Mouse (Mus musculus) forebrain, postnatal 0 days (tissue): ENCODE results near the gene Eif4g3. TPM values are rescaled to one million over a fixed set of nuclear protein-coding genes. Genes with fewer than 3 reads are reported as not detected.
A peak's percentile ranks its signal among the peaks of the same experiment; 100 is the strongest.

Source experiments
- ATAC-seq: fragments of 200-750 bp; cut with Nextera tagmentation; 2 replicates; pipeline ENCODE4 v1.8.0; 2017; ENCODE audit warnings: mild to moderate bottlenecking, moderate library complexity
- DNase-seq: peaks from one replicate; pipeline ENCODE4 v3.0.0-alpha.2; 2015
- H3K27ac ChIP-seq: fragments of 300-500 bp; sonication (generic); 2 replicates; pipeline ENCODE4 v1.5.1; 2014; ENCODE audit warnings: low read depth, mild to moderate bottlenecking, antibody characterized with exemption, low read length, moderate library complexity, mixed read lengths
- H3K27me3 ChIP-seq: fragments of 300-500 bp; sonication (generic); 2 replicates; pipeline ENCODE4 v1.6.1; 2014; ENCODE audit warnings: mild to moderate bottlenecking, low read length, mixed read lengths; ENCODE audit not compliant: insufficient read depth
- H3K36me3 ChIP-seq: fragments of 300-500 bp; sonication (generic); 2 replicates; pipeline ENCODE4 v1.6.1; 2014; ENCODE audit warnings: mild to moderate bottlenecking, moderate library complexity; ENCODE audit not compliant: insufficient read depth
- H3K4me1 ChIP-seq: fragments of 300-500 bp; sonication (generic); 2 replicates; pipeline ENCODE4 v1.6.1; 2014; ENCODE audit warnings: antibody characterized with exemption; ENCODE audit not compliant: insufficient read depth
- H3K4me2 ChIP-seq: fragments of 300-500 bp; sonication (generic); 2 replicates; pipeline ENCODE4 v1.6.1; 2014; ENCODE audit warnings: low read depth, mild to moderate bottlenecking, moderate library complexity
- H3K4me3 ChIP-seq: fragments of 300-500 bp; sonication (generic); 2 replicates; pipeline ENCODE4 v1.5.1; 2014; ENCODE audit warnings: low read depth, low read length, mixed read lengths
- H3K9ac ChIP-seq: fragments of 300-500 bp; sonication (generic); 2 replicates; pipeline ENCODE4 v1.6.1; 2014; ENCODE audit warnings: mild to moderate bottlenecking
- H3K9me3 ChIP-seq: fragments of 300-500 bp; sonication (generic); 2 replicates; pipeline ENCODE4 v1.6.1; 2016; ENCODE audit warnings: low read length
- CTCF ChIP-seq: sonication (generic); IDR thresholded peaks from 2 replicates; pipeline ENCODE4 v1.5.1; 2016; ENCODE audit warnings: antibody characterized with exemption, control low read depth, low read depth
- WGBS: fragments of 180-500 bp; shearing (Covaris S2); extraction: QIAGEN DNeasy Blood & Tissue Kit; methylation state at CpG from one replicate; pipeline ENCODE4 v1.1.7; 2014; 5-methylcytosine and 5-hydroxymethylcytosine counted together
- polyA plus RNA-seq: library from polyadenylated mRNA; unstranded; fragments of >200 nt; fragmentation: Nextera tagmentation; extraction: Ambion mirVana; gene quantifications from 2 replicates; pipeline ENCODE4 v1.2.1, GENCODE M21; 2015
- total RNA-seq: library from RNA; depleted of rRNA; stranded (reverse); fragments of >200 nt; gene quantifications from 2 replicates; pipeline ENCODE4 v1.2.3, GENCODE M21; 2014

Eif4g3 gene
- total and polyA plus RNA-seq, 2 experiments from 2014 or later: 38.4 to 67.0 TPM

- H3K4me3 ChIP-seq: no peak overlapping the region
- no peaks in the 10 kb centered on the region for H3K4me1 ChIP-seq
- TF ChIP-seq CTCF: no peak
- ATAC-seq (no peak), DNase-seq (no peak)
- 83% methylated on average over 5 of the region's 5 CpGs for WGBS
- H3K9ac ChIP-seq: no peak overlapping the region
- peaks cover 23% of the 10 kb centered on the region for H3K36me3 ChIP-seq
- H3K27ac ChIP-seq: no peak overlapping the region
- no peak overlapping the region for H3K4me2 ChIP-seq
- H3K9me3 ChIP-seq: no peaks in the 10 kb centered on the region
- no peaks in the 10 kb centered on the region for H3K27me3 ChIP-seq
These were observed 119.0 kb downstream of the Eif4g3 start for GRCm38 (mm10) chr4:138111858-138112257.

GRCm38 (mm10) chr4:138119740-138120139 lies 126.9 kb downstream of the Eif4g3 start:
- peak; percentile 69 for ATAC-seq
- TF ChIP-seq CTCF: peak; percentile 71

GRCm38 (mm10) chr4:138124046-138124445 lies 131.2 kb downstream of the Eif4g3 start:
- Histone ChIP-seq H3K36me3 (peaks cover 30% of the 10 kb centered on the region), H3K9ac (no peak overlapping the region), H3K4me2 (no peak overlapping the region), H3K27me3 (no peaks in the 10 kb centered on the region), H3K4me3 (no peak overlapping the region), H3K9me3 (no peaks in the 10 kb centered on the region), H3K27ac (no peak overlapping the region), H3K4me1 (no peaks in the 10 kb centered on the region)
- no peak for TF ChIP-seq CTCF
- ATAC-seq (0 out of 2 replicates have a peak, but pooled peaks have one; percentile 16), DNase-seq (no peak)
- WGBS: 38% methylated on average over 7 of the region's 7 CpGs

More at GRCm38 (mm10) chr4:138119740-138120139, 126.9 kb downstream of the Eif4g3 start:
- WGBS: 52% methylated on average over 10 of the region's 10 CpGs
- Histone ChIP-seq H3K4me1 (no peaks in the 10 kb centered on the region), H3K9ac (no peak overlapping the region), H3K27ac (0 out of 2 replicates have a peak overlapping the region, but pooled peaks have one; percentile 21), H3K4me2 (no peak overlapping the region), H3K27me3 (no peaks in the 10 kb centered on the region), H3K9me3 (no peaks in the 10 kb centered on the region), H3K4me3 (no peak overlapping the region), H3K36me3 (peaks cover 18% of the 10 kb centered on the region)
- peak; percentile 63 for DNase-seq

GRCm38 (mm10) chr4:138127371-138127770 lies 134.5 kb downstream of the Eif4g3 start:
- ATAC-seq: no peak

GRCm38 (mm10) chr4:138127781-138128180 lies 135.0 kb downstream of the Eif4g3 start:
- TF ChIP-seq CTCF: no peak

More at GRCm38 (mm10) chr4:138127371-138127770, 134.5 kb downstream of the Eif4g3 start:
- H3K36me3 ChIP-seq: peaks cover 23% of the 10 kb centered on the region
- H3K4me3 ChIP-seq: no peak overlapping the region
- 95% methylated on average over 5 of the region's 5 CpGs for WGBS
- H3K27ac ChIP-seq: no peak overlapping the region
- H3K27me3 ChIP-seq: no peaks in the 10 kb centered on the region
- no peaks in the 10 kb centered on the region for H3K9me3 ChIP-seq
- H3K4me2 ChIP-seq: no peak overlapping the region
- TF ChIP-seq CTCF: no peak
- H3K9ac ChIP-seq: no peak overlapping the region
- no peaks in the 10 kb centered on the region for H3K4me1 ChIP-seq
- DNase-seq: no peak

GRCm38 (mm10) chr4:138130149-138130548 lies 137.3 kb downstream of the Eif4g3 start:
- no peak for ATAC-seq

More at GRCm38 (mm10) chr4:138127781-138128180, 135.0 kb downstream of the Eif4g3 start:
- H3K27ac ChIP-seq: no peak overlapping the region
- no peak for DNase-seq
- peaks cover 26% of the 10 kb centered on the region for H3K36me3 ChIP-seq
- no peaks in the 10 kb centered on the region for H3K9me3 ChIP-seq
- no peak overlapping the region for H3K4me2 ChIP-seq
- no peaks in the 10 kb centered on the region for H3K4me1 ChIP-seq
- ATAC-seq: no peak
- H3K9ac ChIP-seq: no peak overlapping the region
- 83% methylated on average over 7 of the region's 7 CpGs for WGBS
- H3K4me3 ChIP-seq: no peak overlapping the region
- no peaks in the 10 kb centered on the region for H3K27me3 ChIP-seq

GRCm38 (mm10) chr4:138131226-138131625 lies 138.4 kb downstream of the Eif4g3 start:
- H3K4me3 ChIP-seq: no peak overlapping the region
- DNase-seq: no peak
- no peak for TF ChIP-seq CTCF
- no peaks in the 10 kb centered on the region for H3K9me3 ChIP-seq
- H3K4me2 ChIP-seq: no peak overlapping the region
- H3K27me3 ChIP-seq: no peaks in the 10 kb centered on the region
- no peaks in the 10 kb centered on the region for H3K4me1 ChIP-seq
- peak; percentile 43 for ATAC-seq
- H3K27ac ChIP-seq: no peak overlapping the region
- H3K9ac ChIP-seq: no peak overlapping the region
- 71% methylated on average over 9 of the region's 9 CpGs for WGBS
- H3K36me3 ChIP-seq: peaks cover 20% of the 10 kb centered on the region

More at GRCm38 (mm10) chr4:138130149-138130548, 137.3 kb downstream of the Eif4g3 start:
- Histone ChIP-seq H3K27ac (no peak overlapping the region), H3K27me3 (no peaks in the 10 kb centered on the region), H3K9me3 (no peaks in the 10 kb centered on the region), H3K9ac (no peak overlapping the region), H3K4me3 (no peak overlapping the region), H3K4me2 (no peak overlapping the region), H3K4me1 (no peaks in the 10 kb centered on the region), H3K36me3 (peaks cover 26% of the 10 kb centered on the region)
- TF ChIP-seq CTCF: peak; percentile 32; the same call in 1 of the 2 replicates
- DNase-seq: peak; percentile 25
- 72% methylated on average over 2 of the region's 2 CpGs for WGBS
